Mouse (Mus musculus): ENCODE measurements around the gene Macc1.

The Macc1 gene

DNA sequence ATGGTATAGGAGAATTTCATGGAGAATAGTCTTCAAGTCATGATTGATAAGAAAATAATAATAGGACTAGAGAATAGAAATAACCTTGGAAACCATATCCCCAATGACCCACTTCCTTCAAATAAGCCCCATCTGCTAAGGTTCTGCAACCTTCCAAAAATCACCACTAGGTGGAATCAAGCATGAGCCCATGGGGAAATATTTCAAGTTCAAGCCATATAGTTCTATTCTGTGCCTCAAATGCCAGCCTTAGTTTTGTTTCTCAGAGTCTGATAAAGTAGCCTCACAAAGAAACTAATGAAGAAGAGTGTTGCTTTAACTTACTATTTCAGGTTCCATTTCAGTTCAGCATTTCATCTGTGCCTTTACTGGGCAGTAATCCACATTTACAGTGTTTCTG lies 197.1 kb downstream of the Macc1 start:
- DNase-seq = no peak

Data from cerebellum, postnatal 36 days (tissue).